Mouse (Mus musculus): ENCODE measurements around the gene Amz2.
"Not testable (repeated sequence)": the region's sequence is repeated elsewhere in the genome, so short reads cannot be mapped to it uniquely, and the experiment has no call there.

Gene Amz2

DNA sequence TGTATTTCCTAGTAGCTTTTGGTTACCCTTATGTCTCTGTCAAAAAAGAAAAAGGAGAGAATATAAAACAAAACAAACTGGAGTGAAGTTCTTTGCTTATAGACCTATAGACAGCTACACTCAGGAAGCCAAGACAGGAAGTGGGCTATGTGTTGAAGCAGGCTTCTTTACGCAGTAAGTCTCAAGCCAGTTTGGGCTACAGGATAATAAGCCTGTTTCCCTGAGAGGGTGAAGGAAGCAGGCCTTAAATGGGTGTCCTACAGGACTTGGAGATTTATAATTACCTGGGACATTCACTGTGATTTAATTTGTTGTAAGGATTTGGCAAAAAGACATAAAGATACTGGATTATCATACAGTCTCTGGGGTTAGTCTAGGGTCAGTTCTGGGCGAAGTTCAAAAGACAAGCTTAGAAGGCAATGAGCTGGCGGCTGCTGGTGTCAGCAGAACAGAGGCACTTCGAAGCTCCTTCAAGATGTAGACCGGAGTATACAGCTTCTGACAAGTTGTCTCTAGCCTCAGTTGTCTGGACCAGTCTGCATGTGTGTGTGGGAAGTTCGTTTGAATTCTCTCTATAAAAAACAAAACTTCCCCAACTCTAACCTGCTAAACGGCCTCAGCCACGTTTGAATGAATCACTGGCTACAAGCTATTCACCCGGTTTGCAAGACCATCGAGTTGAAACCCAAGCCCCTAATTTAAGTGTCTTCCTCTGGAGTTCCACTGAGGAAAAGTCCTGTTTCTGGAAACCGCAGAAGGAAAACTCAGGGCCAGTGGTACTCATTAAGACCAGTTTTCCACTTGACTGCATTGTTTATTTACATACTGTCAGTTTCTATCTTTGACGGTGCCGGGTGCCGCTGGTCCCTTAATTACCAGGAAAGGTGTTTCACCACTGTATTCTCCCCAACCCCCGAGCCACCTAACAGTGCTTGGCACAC, 45.4 kb downstream of the Amz2 start:
- peak; percentile 15 to 16 for DNase-seq (ENCODE audit: low spot score in 2 of 2)

DNA sequence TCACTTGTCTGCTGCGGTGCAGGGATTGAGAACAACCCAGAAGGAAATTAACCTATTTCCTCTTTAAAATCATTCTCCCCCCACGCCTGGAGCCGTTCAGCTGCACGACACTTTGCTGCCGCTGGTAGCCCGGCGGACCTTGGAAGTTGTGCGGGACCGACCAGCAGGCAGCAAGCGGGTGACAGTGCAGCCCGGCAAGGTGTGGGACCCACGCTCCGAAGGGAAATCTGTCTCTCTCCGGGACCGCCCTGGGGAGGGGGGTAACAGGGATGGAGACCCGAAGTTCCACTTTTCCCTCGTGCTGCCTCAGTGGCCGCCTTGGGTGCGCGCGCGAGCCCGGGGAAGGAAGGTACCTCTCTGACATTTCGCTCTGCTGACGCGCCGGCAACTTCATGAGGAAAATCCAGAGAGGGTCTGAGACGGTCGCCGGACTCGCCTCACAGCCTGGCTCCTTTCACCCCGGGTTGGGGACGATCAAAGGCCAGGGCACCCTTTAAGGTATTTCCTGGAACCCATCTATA, 46.5 kb downstream of the Amz2 start:
- DNase-seq (ENCODE audit: low spot score in 2 of 2), result peak; percentile 9 to 55

DNA sequence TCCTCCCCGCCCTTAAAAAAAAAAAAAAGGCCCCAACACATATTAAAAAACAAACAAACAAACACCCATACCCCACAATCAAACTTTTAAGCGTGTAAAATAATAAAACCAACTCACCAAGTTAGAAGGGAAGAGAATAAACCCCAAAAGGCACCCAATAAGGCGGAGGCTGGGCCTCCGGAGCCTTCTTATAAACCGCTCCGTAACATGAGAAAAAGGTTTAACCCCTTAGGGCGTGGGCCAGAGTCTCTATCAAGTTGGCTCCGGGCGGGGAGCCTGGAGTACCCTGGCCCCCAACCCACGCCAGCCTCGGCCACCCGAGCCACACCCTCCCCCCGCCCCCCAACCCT, 47.0 kb downstream of the Amz2 start:
- no peak for DNase-seq (ENCODE audit: low spot score in 2 of 2)

DNA sequence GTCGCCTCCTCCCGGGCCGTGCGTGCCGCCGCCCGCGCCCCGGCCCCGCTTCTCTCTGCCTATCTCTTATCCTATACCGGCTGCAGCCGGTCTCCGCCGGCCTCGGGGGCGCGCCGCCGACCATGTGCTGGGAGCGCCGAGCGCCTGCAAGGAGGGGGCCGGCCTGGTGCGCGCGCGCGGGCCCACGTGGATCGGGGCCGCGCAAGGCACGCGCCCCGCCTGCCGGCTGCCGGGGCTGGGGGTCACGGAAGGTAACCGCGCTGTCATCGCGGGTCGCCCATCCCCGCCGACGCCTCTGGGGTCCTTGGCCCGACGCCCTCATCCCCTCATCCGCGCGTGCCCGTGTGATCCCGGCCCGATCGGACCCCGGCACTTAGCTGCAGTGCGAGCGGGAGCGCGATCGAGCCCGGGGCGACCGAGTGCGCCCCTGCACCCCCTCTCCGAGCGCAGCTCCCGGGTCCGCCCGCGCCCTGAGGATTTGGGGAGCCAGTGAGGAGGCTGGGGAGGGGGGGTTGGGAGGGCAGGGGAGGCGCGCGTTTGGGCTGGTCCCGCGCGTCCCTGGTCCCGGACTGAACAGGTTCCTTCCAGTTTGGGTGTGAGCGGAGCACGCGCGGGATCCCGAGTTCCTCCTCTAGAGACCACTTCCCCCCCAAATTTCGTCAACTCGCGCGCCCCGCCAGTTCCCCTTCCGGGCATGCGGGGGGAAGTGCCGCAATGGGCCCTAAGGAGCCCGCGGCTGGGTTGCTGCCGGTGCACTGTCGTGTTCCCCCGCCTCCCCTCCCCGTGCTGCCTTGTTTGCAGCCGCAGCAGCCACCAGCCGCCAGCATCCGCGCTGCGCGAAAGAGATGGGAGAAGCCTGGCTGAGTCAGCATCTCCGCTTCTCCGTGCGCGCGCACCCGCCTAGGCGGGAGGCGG, 47.7 kb downstream of the Amz2 start, which contains the start of the genes Arsg and Slc16a6:
Gene Arsg, plus strand, starts transcription at position 204 of the 915 bp plus-strand sequence.
Gene Slc16a6, minus strand, starts transcription at position 428 of the 915 bp plus-strand sequence.
- DNase-seq (ENCODE audit: low spot score in 2 of 2), result peak; percentile 56 to 63

DNA sequence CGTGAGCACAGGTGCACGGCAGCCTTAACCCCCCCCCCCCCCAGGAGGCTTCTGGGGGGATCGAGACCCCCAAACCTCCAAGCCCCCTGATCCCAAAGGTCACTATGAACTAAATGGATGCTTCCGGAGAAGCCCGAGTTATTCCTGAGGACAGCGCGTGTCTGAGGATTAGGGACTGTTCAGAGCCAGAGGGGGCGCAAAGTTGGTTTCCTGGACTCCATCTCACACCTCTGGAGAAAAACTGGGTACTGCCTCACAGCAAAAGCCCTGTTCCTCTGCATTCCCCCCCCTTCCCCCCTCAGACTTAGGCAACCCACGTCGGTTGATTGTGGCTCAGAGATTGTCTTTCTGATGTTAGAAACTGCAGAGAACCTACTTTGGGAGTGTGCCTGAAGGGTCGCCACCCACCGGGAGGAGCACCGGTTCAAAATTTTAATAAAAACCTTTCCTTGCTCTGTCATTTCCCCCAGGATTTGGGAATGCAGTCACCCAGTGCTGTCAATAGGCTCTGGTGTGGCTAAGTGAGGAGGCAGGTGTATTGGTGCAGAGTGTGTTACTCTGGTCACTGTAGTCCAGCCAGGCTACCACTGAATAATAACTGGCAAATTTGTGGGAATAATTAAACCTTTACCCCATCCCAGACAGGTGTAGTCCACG, 48.5 kb downstream of the Amz2 start:
- no peak for DNase-seq (ENCODE audit: low spot score in 2 of 2)

DNA sequence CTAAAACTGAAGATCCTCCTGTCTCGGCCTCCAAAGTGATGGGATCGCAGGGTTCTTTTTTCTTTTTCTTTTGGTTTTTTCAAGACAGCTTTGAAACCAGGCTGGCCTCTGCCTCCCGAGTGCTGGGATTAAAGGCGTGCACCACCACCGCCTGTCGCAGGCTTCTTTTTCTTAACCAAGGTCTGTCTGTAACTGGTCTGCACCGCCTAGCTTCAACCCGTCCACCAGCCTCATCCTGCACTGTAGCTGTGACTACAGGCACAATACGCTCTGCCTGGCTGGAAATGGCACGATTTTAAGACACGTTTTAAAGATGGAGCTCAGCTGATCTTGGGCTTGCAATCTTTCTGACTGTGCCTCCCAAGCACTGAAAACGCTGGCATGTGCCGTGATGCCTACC, 49.1 kb downstream of the Amz2 start:
- DNase-seq (ENCODE audit: low spot score in 2 of 2), result no peak

DNA sequence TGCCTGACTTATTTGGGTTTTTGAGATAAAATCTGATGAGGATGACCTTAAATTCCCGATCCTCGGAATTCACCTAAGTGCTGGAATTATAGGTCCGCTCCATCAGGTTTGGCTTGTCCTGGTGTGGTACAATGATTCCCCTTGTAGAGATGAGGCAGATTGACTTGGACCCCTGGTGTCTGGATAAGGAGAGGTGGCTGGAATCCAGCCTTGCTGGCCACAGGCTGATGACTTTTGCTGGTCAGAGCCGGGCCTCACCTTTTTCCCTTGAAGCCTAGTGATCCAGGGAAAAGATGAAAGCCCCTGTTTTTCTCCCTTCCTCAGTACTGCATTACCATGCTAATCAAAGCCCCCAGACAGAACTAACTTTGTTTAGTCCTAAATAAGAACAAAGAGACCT, 50.0 kb downstream of the Amz2 start:
- DNase-seq (ENCODE audit: low spot score in 2 of 2), result no peak

DNA sequence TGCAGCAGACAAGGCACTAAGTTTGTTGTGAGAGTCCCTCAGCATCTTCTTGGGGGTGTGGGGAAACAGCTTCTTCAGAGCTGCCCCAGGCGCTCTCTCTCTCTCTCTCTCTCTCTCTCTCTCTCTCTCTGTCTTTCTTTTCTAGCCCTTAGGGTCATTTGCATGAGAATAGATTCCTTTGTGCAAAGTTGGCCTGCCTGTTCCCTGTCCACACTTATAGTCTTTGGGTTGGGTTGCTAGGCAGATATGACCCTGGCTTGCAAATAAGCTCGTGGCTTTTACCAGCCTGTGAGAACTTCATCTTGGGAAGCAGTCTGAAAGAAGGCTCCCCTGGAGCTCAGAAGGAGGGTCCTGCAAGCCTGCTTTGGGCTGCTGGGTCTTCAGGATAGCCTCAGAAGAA, 50.5 kb downstream of the Amz2 start:
- DNase-seq (ENCODE audit: low spot score in 2 of 2), result no peak

DNA sequence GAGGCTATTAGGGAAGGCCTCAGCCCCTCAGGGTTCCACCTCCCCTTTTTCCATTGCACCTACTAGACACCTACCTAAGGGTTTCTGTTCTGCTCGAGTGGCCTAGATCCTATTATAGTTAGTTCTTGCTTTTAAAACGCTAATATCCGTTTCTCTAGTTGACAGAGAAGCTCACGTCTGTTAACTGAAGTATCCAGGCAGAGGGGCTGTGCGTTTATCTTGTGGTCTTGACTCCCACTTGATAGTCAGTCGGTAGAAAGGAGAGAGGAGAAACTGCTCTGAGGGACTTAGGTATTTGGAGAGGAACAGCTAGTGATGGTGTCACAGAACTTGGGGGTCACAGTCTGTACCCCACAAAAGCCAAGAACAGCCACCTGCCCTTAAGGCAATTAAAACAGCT, 50.9 kb downstream of the Amz2 start:
- no peak for DNase-seq (ENCODE audit: low spot score in 2 of 2)

DNA sequence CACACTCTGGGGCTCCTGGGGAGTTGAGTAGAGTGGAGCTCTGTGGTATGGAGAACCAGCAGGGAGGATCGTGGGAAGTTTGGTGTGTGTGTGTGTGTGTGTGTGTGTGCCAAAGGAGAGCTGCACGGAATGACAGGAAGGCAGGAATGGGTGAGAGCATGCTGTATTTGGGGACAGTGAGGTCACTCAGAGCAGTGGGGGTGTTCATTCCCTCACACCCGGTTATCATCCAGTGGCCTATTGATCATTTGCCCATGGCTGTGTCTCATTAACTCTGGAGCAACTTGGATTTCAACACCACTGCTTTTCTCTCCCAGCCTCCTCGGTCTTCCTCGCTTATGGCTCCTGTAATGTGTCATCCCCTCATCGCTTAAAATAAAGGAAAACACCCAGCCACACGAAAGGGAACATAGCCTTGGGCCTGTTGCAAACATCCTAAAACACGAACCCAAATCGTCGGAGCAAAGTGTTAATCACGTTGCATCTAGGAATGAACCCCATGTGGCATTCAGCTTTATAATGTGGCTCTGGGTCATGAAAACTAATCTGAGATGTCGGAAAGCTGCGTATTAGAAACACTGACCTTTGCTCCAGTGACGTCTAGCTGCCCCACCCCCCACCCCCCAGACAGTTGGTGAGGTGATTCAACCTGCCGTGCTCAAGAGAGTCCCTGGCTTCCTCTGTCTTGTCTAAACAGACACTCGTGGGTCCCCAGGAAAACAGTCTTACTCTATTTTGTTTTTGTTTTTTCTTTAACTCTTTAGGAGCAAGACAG, 52.0 kb downstream of the Amz2 start:
- no peak for DNase-seq (ENCODE audit: low spot score in 2 of 2)

DNA sequence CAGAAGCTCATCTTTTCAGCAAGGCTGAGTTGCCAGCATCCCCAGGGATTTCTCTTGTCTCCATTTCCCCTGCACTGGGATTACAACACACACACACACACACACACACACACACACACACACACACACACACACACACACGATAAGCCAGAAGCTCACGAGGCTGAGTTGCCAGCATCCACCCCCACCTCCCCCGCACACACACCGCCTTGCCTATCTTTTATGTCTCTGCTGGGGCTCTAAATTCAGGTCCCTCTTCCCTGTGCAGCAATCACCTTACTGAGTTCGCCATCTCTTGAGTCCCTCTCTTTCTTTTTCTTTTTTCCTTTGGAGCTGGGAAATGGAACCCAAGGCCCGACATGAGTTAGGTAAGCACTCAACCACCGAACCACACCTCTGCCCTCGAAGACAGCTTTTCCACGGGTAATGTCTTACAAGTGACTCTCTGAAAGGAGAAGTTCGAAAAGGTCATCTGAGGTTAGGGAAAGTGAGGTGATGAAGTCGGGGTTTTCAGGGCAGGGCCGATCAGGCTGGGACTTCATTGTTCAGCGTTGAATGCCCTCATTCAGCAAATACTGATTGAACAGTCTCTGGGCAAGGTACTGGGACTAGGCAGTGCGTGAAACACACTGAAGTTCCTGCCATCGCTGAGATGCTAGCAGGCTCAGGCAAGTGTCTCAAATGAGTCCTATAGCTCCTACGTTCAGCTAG, 54.0 kb downstream of the Amz2 start:
- DNase-seq (ENCODE audit: low spot score in 2 of 2), result no peak

DNA sequence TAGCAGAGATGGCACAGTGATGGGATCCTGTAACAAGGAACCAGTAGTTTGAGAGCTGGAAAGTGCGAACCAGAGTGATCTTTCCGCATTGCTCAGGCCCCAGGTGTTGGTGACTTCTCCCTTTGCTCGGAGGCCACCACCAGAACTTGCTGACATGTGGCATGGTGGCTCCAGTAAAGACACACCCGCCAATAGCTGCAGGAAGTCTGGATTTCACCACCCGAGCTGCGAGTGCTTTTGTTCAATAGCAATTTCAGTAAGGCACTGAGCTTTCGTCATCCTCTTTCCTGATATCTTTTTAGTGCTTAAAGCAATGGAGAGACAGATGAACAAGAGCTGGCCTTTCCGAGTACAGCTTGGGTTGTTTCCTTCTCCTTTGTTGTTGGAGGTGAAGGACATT, 54.7 kb downstream of the Amz2 start:
- DNase-seq (ENCODE audit: low spot score in 2 of 2), result no peak

DNA sequence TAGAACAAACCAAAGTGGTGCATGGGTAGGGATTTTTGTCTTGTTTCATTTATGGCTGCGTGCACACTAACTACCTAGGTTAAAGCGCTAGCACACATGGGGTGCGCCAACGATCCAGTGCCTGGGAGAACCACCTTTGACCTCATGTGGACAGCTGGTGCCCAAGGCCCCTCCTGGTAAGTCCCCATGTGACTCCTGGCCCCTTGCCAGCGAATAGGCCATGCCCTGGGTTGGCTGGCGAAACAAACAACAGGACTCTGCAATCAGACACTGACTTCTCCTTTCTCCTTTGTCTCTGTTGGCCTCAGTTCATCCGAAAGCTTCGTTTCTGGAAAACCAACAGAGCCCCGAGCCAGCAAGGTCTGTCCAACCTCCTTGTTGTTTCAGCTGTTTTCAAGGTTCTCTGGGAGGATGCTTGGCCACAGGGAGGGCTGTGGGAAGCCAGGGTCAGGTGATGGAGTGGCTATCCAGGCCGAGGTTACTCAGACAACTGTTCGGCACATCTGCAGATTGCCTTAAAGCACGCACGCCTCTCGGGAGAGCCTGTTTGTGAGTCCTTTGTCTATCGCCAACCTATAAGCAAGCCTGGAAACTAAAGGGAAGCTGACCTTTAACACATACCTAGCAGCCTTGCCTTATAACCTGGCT, 59.8 kb downstream of the Amz2 start:
- DNase-seq (ENCODE audit: low spot score in 2 of 2), result no peak

DNA sequence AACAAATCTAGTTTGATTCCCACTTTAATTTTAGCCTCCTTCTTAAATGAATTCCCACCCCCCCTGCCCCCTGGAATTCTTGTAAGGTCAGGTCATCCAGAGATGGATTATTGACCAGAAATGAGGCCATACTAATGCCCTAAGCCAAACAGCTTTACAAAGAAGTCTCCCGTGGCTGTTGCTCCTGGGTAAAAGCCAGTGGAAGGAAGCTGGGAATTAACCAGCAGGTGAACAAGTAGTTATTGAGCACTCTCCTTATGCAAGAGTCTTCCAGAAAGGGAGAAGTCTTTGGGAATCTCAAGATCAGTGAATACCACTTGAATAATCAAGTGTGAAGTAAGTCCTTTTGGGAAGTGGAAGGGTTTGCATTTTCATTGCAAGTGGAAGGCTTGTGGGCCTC, 61.4 kb downstream of the Amz2 start:
- no peak for DNase-seq (ENCODE audit: low spot score in 2 of 2)

DNA sequence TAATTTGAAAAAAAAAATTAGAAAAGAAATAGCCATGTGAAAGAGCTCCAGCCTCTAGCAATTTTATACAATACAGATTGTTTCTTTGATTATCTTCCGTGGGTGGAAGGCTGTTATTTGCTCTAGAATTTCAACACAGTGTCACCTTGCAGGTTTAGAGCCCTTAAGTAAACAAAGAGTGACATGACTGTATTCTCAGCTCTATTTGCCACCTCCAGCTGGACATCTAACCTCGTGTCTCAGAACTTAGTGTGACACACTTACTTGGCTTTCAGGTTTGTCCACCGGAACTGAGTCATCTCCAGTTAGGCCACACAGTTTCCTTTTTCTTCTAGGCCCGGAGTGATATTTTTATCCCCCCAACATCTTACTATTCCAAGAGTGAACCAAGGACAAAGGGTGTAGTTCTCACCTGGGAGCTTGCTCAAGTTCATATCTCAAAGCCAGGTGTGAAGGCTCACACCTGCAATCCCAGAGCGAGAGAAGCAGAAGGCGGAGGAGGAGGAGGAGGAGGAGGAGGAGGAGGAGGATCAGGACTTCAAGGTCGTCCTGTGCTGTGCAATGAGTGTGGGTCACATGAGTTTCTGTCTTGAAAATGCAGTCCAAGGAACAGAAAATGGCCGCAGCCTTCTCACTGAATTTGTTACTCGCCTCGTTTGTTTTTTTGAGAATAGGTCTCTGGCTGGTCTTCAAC, 62.4 kb downstream of the Amz2 start:
- DNase-seq (ENCODE audit: low spot score in 2 of 2), result peak in 1 of 2 experiments; percentile 29

DNA sequence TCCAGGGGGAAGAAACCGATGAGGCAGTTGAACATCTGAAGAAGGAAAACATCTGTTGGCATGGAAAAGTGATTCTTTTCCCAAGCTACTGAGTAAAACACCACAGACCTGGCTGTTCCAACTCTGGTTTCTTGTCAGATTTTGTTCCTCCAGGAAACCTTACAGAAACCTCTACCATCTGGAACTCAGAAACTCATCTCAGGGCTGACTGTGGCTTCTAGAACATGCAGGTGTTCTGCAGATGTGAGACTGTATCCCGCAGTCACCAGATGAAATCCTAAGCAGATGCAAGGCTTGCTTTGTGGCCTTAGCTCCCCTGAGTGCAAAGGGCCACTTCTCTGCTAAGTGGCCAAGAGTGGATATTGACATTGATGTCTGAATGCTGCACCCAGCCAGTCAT, 64.0 kb downstream of the Amz2 start:
- DNase-seq (ENCODE audit: low spot score in 2 of 2), result no peak

DNA sequence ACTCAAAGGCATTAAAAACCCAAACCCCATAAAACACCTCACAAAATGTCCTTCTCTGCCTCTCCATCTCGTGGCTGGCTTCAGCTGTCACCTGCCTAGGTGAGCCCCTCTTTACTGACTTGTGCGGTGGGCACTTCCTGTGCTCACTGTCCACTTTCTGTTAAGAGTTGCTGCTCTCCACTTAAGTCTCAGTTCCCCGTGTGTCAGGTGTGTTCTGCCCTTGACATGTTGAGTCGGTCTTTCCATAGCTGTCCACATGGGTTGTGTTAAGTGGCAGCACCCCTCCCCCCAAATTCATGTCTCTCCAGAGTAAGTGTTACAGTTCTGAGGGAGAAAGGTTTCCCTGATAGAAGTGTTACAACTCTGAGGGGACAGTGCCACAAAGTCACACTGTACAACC, 66.1 kb downstream of the Amz2 start:
- no peak for DNase-seq (ENCODE audit: low spot score in 2 of 2)

DNA sequence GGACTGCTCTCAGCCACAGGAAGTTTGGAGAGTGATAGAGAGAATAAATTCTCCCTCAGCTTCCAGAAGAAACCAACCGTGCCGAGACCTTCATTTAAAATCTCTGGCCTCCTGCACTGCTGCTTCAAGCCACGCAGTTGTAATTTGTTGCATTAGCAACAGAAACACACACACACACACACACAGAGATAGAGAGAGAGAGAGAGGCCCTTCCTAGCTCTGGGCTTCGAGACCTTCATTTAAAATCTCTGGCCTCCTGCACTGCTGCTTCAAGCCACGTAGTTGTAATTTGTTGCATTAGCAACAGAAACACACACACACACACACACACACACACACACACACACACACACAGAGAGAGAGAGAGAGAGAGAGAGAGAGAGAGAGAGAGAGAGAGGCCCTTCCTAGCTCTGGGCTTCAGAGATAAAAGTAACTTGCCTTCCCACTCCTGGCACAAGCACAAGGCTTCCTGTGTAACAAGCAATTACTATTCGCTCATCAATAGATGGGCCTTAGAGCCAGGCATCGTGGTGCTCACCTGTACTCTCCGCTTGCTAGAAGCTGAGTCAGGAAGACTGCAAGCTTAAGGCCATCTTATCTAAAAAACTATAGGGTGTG, 67.2 kb downstream of the Amz2 start:
- not testable (repeated sequence) for DNase-seq (ENCODE audit: low spot score in 2 of 2)

Measured in urinary bladder, adult 18-20 months (tissue).